Mouse (Mus musculus) left cerebral cortex, adult 18-20 months (tissue): ENCODE measurements around the gene Syce1. TPM values are rescaled to one million over a fixed set of nuclear protein-coding genes. Genes with fewer than 3 reads are reported as not detected.
A peak's percentile ranks its signal among the peaks of the same experiment; 100 is the strongest.
"Not testable (repeated sequence)": the region's sequence is repeated elsewhere in the genome, so short reads cannot be mapped to it uniquely, and the experiment has no call there.

ENCODE experiments used
- DNase-seq, 2 experiments: peaks; one replicate each; pipeline ENCODE4 v3.0.0; 2021 to 2022; ENCODE audit warnings: low spot score in 2 of 2, mixed read lengths in 1 of 2
- total RNA-seq, 2 experiments: library from RNA; stranded (reverse); gene quantifications; 2 replicates each; pipeline ENCODE4 v1.2.3; 2021

Gene Syce1
- total RNA-seq, 2 experiments from 2014 or later: 0.77 TPM; not detected in 1

- no peak for DNase-seq
Observed at GRCm38 (mm10) chr7:140780548-140780947, 7.1 kb downstream of the Syce1 start.

GRCm38 (mm10) chr7:140765888-140766739 is 21.5 kb downstream of the Syce1 start:
- DNase-seq: no peak

- not testable (repeated sequence) for DNase-seq
Observed at GRCm38 (mm10) chr7:140765391-140765790, 22.3 kb downstream of the Syce1 start.

GRCm38 (mm10) chr7:140763447-140764020 is 24.1 kb downstream of the Syce1 start, which contains the start of gene Cyp2e1:
Gene Cyp2e1 (plus strand): TSS chr7:140763739.
- DNase-seq: no peak

- no peak for DNase-seq
Observed at GRCm38 (mm10) chr7:140760647-140761046, 27.0 kb downstream of the Syce1 start.

- DNase-seq: no peak
Observed at GRCm38 (mm10) chr7:140756151-140756854, 31.3 kb downstream of the Syce1 start.

- no peak for DNase-seq
Observed at GRCm38 (mm10) chr7:140754556-140754955, 33.1 kb downstream of the Syce1 start.

- DNase-seq: no peak
Observed at GRCm38 (mm10) chr7:140748827-140749160, 38.9 kb downstream of the Syce1 start.

- DNase-seq: no peak
Observed at GRCm38 (mm10) chr7:140748116-140748826, 39.4 kb downstream of the Syce1 start.

GRCm38 (mm10) chr7:140747402-140747801 is 40.2 kb downstream of the Syce1 start:
- DNase-seq: no peak

- DNase-seq: peak; percentile 14 to 29
Observed at GRCm38 (mm10) chr7:140733162-140733561, 54.5 kb downstream of the Syce1 start.

Other genes with a start within 250 kb of the Syce1 start
- not detected for gene Olfr538, start 220.0 kb downstream of the Syce1 start, total RNA-seq
- gene Olfr46, start 186.6 kb downstream of the Syce1 start, total RNA-seq: under 1 TPM; 0.05 to 0.07 TPM
- not detected for gene Olfr61, start 158.9 kb downstream of the Syce1 start, total RNA-seq
- gene Olfr53, start 141.4 kb downstream of the Syce1 start, total RNA-seq: not detected
- under 1 TPM; 0.05 to 0.07 TPM for gene Olfr539, start 127.9 kb downstream of the Syce1 start, total RNA-seq
- not detected for gene Olfr45, start 105.9 kb downstream of the Syce1 start, total RNA-seq
- gene Olfr541, start 90.6 kb downstream of the Syce1 start, total RNA-seq: not detected
- gene Cyp2e1, start 24.1 kb downstream of the Syce1 start, total RNA-seq: under 1 TPM in 1 of 2 experiments, not detected in 1; 0.33 TPM
- 10 to 100 TPM; 23.3 to 29.6 TPM for gene Zfp941, start 34.3 kb upstream of the Syce1 start, total RNA-seq
- gene Urah, start 47.2 kb upstream of the Syce1 start, total RNA-seq: 1 to 10 TPM; 3.3 to 5.0 TPM
- gene Scgb1c1, start 57.7 kb upstream of the Syce1 start, total RNA-seq: not detected
- gene Odf3, start 60.0 kb upstream of the Syce1 start, total RNA-seq: not detected
- gene Gm45785, start 68.5 kb upstream of the Syce1 start, total RNA-seq: 1 to 10 TPM; 1.2 to 1.7 TPM
- 10 to 100 TPM; 70.2 to 75.0 TPM for gene Ric8a, start 69.1 kb upstream of the Syce1 start, total RNA-seq
- 10 to 100 TPM; 23.1 to 24.5 TPM for gene Bet1l, start 69.7 kb upstream of the Syce1 start, total RNA-seq
- 100 to 1,000 TPM; 110 to 114 TPM for gene Psmd13, start 94.1 kb upstream of the Syce1 start, total RNA-seq
- gene Sirt3, start 94.5 kb upstream of the Syce1 start, total RNA-seq: 10 to 100 TPM; 78.0 to 80.3 TPM
- 1 to 10 TPM; 1.6 to 1.7 TPM for gene Cox8b, start 112.6 kb upstream of the Syce1 start, total RNA-seq
- gene Nlrp6, start 133.1 kb upstream of the Syce1 start, total RNA-seq: under 1 TPM; 0.47 to 0.51 TPM
- 1 to 10 TPM; 4.4 to 6.7 TPM for gene Pgghg, start 153.5 kb upstream of the Syce1 start, total RNA-seq
- not detected for gene Ifitm5, start 162.4 kb upstream of the Syce1 start, total RNA-seq
- gene Gm45717, start 168.1 kb upstream of the Syce1 start, total RNA-seq: not detected
- 10 to 100 TPM; 13.3 to 16.1 TPM for gene Ifitm2, start 168.1 kb upstream of the Syce1 start, total RNA-seq
- 1 to 10 TPM; 2.0 to 3.4 TPM for gene Ifitm1, start 179.4 kb upstream of the Syce1 start, total RNA-seq
- gene Ifitm3, start 222.9 kb upstream of the Syce1 start, total RNA-seq: 10 to 100 TPM; 12.9 to 13.6 TPM
- under 1 TPM in 1 of 2 experiments, not detected in 1; 0.61 TPM for gene Ifitm6, start 230.1 kb upstream of the Syce1 start, total RNA-seq
- not detected for gene Gm17387, start 241.3 kb upstream of the Syce1 start, total RNA-seq